Mouse (Mus musculus) ES-E14 (cell line): Measurements from ENCODE around the gene Litaf.

Source experiments
- CHD2 ChIP-seq: IDR thresholded peaks from 2 replicates; pipeline ENCODE4 v1.6.1; 2014; ENCODE audit warnings: mild to moderate bottlenecking, low read depth, low read length, inconsistent platforms
- HCFC1 ChIP-seq: IDR thresholded peaks from 2 replicates; pipeline ENCODE4 v1.6.1; 2012; ENCODE audit warnings: low read length, inconsistent platforms, borderline replicate concordance; ENCODE audit not compliant: insufficient read depth
- MAFK ChIP-seq: IDR thresholded peaks from 2 replicates; pipeline ENCODE4 v1.6.1; 2014; ENCODE audit warnings: mild to moderate bottlenecking, low read depth, low read length, inconsistent platforms; ENCODE audit not compliant: insufficient read depth

DNA sequence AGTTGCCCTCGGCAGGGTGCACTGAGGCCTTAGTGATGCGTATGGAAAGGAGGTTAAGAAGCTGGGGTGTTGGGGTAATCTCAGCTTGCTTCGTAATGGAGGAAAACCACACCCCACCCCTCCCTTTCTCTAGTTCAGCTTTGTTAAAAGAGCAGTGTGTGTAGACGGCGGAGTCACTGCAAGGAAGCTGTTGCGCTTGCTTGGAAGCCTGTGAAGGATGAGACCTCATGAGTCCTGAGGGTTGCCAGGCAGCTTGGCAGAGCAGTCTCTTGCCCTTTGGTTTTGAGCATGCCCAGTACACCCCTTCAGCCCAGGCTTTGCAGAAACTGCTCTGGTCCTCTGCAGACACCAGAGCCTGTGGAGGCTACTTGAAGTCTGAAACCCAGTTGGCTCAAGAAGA, 7.1 kb upstream of the Litaf start:
- TF ChIP-seq CHD2: no peak
- no peak for TF ChIP-seq MAFK
- no peak for TF ChIP-seq HCFC1
